Comparison of ENCODE assay signal across 11 mouse cellular contexts in the genomic region with DNA sequence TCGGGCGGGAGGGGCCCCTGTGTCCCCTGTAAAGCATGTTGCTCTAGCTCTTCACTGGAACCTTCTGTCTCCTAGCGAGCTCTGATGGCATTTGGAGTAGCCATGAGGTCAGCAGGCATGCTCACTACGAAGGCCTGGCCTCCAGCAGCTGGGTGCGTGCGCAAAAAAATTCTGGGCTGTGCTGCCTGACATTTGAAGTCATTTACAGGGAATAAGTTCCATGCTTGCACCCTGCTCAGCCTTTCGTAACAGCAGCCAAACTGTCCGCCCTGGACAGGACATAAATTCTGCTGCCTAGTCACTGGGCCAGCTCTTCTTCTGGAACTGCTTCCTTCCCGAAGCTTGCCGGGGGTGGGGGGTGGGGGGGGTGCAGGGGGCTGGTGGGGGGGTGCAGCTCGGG. TPM values are rescaled to one million over a fixed set of nuclear protein-coding genes. Genes with fewer than 3 reads are reported as not detected.
A peak's percentile ranks its signal among the peaks of the same experiment; 100 is the strongest.
DNase-seq lines count a peak whose midpoint lies in the region; ATAC-seq and TF ChIP-seq lines count a peak whose summit lies in the region.
"Had no signal": no experiment of that assay in that cellular context is flagged by ENCODE, and none has a peak within 500 bp of the region (broad histone marks: within the 10 kb centered on the region; RNA-seq: fewer than 3 reads in every experiment).

No protein-coding gene starts in this region.

- peak overlapping the region; percentile 6; the same call in 1 of the 2 replicates for H3K27ac ChIP-seq in hindbrain, embryonic 10.5 days
- no peak overlapping the region for H3K27ac ChIP-seq in hindbrain, embryonic 16.5 days (ENCODE audit: low read depth, low read length)
- 0 out of 2 replicates have a peak overlapping the region, but pooled peaks have one; percentile 34 for H3K27ac ChIP-seq in kidney, adult 2 months (ENCODE audit: insufficient read depth, low read depth, low read length)
- no peak overlapping the region for H3K27ac ChIP-seq in midbrain, postnatal 0 days (ENCODE audit: low read depth, low read length)
- no peak overlapping the region for H3K27ac ChIP-seq in forebrain, embryonic 14.5 days (ENCODE audit: low read depth, low read length)

- H3K9ac ChIP-seq in hindbrain, embryonic 16.5 days (ENCODE audit: low read depth, low read length): no peak overlapping the region
- no peak overlapping the region for H3K9ac ChIP-seq in midbrain, postnatal 0 days (replicated peaks; ENCODE audit: low read length, poor library complexity, severe bottlenecking)
- no peak overlapping the region for H3K9ac ChIP-seq in forebrain, embryonic 14.5 days (ENCODE audit: low read length)

- no peaks in the 10 kb centered on the region for H3K36me3 ChIP-seq in hindbrain, embryonic 10.5 days
- no peaks in the 10 kb centered on the region for H3K36me3 ChIP-seq in hindbrain, embryonic 16.5 days (ENCODE audit: control insufficient read depth, insufficient read depth, low read length)
- no peaks in the 10 kb centered on the region for H3K36me3 ChIP-seq in kidney, adult 2 months (ENCODE audit: control insufficient read depth, insufficient read depth, low read length)
- H3K36me3 ChIP-seq in midbrain, postnatal 0 days (ENCODE audit: insufficient read depth, low read length): no peaks in the 10 kb centered on the region
- no peaks in the 10 kb centered on the region for H3K36me3 ChIP-seq in forebrain, embryonic 14.5 days (ENCODE audit: control insufficient read depth, insufficient read depth, low read length)

- no peaks in the 10 kb centered on the region for H3K27me3 ChIP-seq in hindbrain, embryonic 10.5 days (ENCODE audit: insufficient read depth, poor library complexity, severe bottlenecking)
- H3K27me3 ChIP-seq in hindbrain, embryonic 16.5 days (replicated peaks; ENCODE audit: control insufficient read depth, insufficient read depth, low read length): no peaks in the 10 kb centered on the region
- no peaks in the 10 kb centered on the region for H3K27me3 ChIP-seq in kidney, adult 2 months (replicated peaks; ENCODE audit: control insufficient read depth, insufficient read depth, low read length)
- no peaks in the 10 kb centered on the region for H3K27me3 ChIP-seq in midbrain, postnatal 0 days (ENCODE audit: insufficient read depth, low read length)
- no peaks in the 10 kb centered on the region for H3K27me3 ChIP-seq in forebrain, embryonic 14.5 days (replicated peaks; ENCODE audit: control insufficient read depth, insufficient read depth, low read length)

- no peak overlapping the region for H3K4me2 ChIP-seq in hindbrain, embryonic 16.5 days (ENCODE audit: low read length)
- no peak overlapping the region for H3K4me2 ChIP-seq in midbrain, postnatal 0 days (ENCODE audit: low read depth, low read length, poor library complexity, severe bottlenecking)
- H3K4me2 ChIP-seq in forebrain, embryonic 14.5 days (ENCODE audit: low read length): no peak overlapping the region

- WGBS in hindbrain, embryonic 10.5 days: 72% methylated on average over 11 of the region's 11 CpGs
- 66% methylated on average over 11 of the region's 11 CpGs for WGBS in hindbrain, embryonic 16.5 days
- 20% methylated on average over 11 of the region's 11 CpGs for WGBS in kidney, adult 2 months
- WGBS in midbrain, postnatal 0 days: 66% methylated on average over 11 of the region's 11 CpGs
- WGBS in forebrain, embryonic 14.5 days: 75% methylated on average over 11 of the region's 11 CpGs

- H3K9me3 ChIP-seq in hindbrain, embryonic 10.5 days: no peaks in the 10 kb centered on the region
- H3K9me3 ChIP-seq in hindbrain, embryonic 16.5 days (ENCODE audit: control insufficient read depth, low read length): no peaks in the 10 kb centered on the region
- H3K9me3 ChIP-seq in midbrain, postnatal 0 days (ENCODE audit: low read length): no peaks in the 10 kb centered on the region
- no peaks in the 10 kb centered on the region for H3K9me3 ChIP-seq in forebrain, embryonic 14.5 days (replicated peaks; ENCODE audit: control insufficient read depth, low read length)

- ATAC-seq in hindbrain, embryonic 16.5 days: no peak
- no peak for ATAC-seq in erythroblast, adult 5-6 weeks (replicated peaks; ENCODE audit: low FRiP score, poor library complexity, severe bottlenecking)
- no peak for ATAC-seq in midbrain, postnatal 0 days (ENCODE audit: low FRiP score)
- no peak for ATAC-seq in forebrain, embryonic 14.5 days

- DNase-seq in hindbrain, embryonic 10.5 days (ENCODE audit: low spot score): no peak
- peak; percentile 72 for DNase-seq in adrenal gland, postnatal 10 days
- DNase-seq in kidney, adult 2 months: peak; percentile 74
- DNase-seq in lung, postnatal 10 days: peak; percentile 71
- no peak for DNase-seq in midbrain, postnatal 0 days (ENCODE audit: low spot score)
- no peak for DNase-seq in forebrain, embryonic 14.5 days (ENCODE audit: low spot score)
- DNase-seq: cerebellum, adult 18-20 months; midbrain, embryonic 14.5 days had no signal

- peaks cover 19% of the 10 kb centered on the region; the same call in 1 of the 2 replicates for H3K4me1 ChIP-seq in hindbrain, embryonic 10.5 days (replicated peaks)
- no peaks in the 10 kb centered on the region for H3K4me1 ChIP-seq in hindbrain, embryonic 16.5 days (ENCODE audit: control insufficient read depth, insufficient read depth, low read depth, low read length)
- no peaks in the 10 kb centered on the region for H3K4me1 ChIP-seq in kidney, adult 2 months (ENCODE audit: control insufficient read depth, insufficient read depth, low read length)
- no peaks in the 10 kb centered on the region for H3K4me1 ChIP-seq in midbrain, postnatal 0 days (ENCODE audit: insufficient read depth, low read length)
- no peaks in the 10 kb centered on the region for H3K4me1 ChIP-seq in forebrain, embryonic 14.5 days (ENCODE audit: control insufficient read depth, insufficient read depth, low read length)

- no peak for TF ChIP-seq POLR2A in kidney, adult 2 months (IDR thresholded peaks at IDR 0.05; ENCODE audit: low read depth, low read length)

- no peak overlapping the region for H3K4me3 ChIP-seq in hindbrain, embryonic 10.5 days
- no peak overlapping the region for H3K4me3 ChIP-seq in hindbrain, embryonic 16.5 days (ENCODE audit: low read length)
- H3K4me3 ChIP-seq in kidney, adult 2 months (ENCODE audit: insufficient read depth, low read depth, low read length): no peak overlapping the region
- H3K4me3 ChIP-seq in midbrain, postnatal 0 days (ENCODE audit: low read depth, low read length): no peak overlapping the region
- H3K4me3 ChIP-seq in forebrain, embryonic 14.5 days (ENCODE audit: low read depth, low read length): no peak overlapping the region

- no peak for TF ChIP-seq CTCF in kidney, adult 2 months (conservative IDR thresholded peaks at IDR 0.05; ENCODE audit: insufficient read depth, insufficient read length, low read depth, low read length)
- no peak for TF ChIP-seq CTCF in midbrain, postnatal 0 days (IDR thresholded peaks at IDR 0.05)

RNA-seq across cellular contexts. Expression of a gene that starts 20.0 kb away (rescaled TPM):
- polyA plus RNA-seq in hindbrain, embryonic 10.5 days (2016; fragmentation: Nextera tagmentation; extraction: Ambion mirVana): 224 and 253 TPM in 2 replicates
- polyA plus RNA-seq in hindbrain, embryonic 16.5 days (2015; fragmentation: Nextera tagmentation; extraction: Ambion mirVana): 32.2 and 37.2 TPM in 2 replicates
- 10 to 100 TPM; 18.6 to 19.2 TPM for total RNA-seq in adrenal gland, postnatal 10 days (2021)
- 1.4 and 1.5 TPM in 2 replicates for polyA plus RNA-seq in kidney, adult 2 months (2012; rRNA removed)
- total RNA-seq in erythroblast, adult 5-6 weeks (2015; ENCODE audit: low replicate concordance): 50.9 and 62.5 TPM in 2 replicates
- total RNA-seq in erythroblast, adult 5-6 weeks (2017; ENCODE audit: low replicate concordance): 52.7 and 74.9 TPM in 2 replicates
- 3.0 and 6.3 TPM in 2 replicates for total RNA-seq in midbrain, postnatal 0 days (2014; rRNA removed)
- 10.3 and 14.8 TPM in 2 replicates for polyA plus RNA-seq in midbrain, postnatal 0 days (2015; fragmentation: Nextera tagmentation; extraction: Ambion mirVana)
- polyA plus RNA-seq in forebrain, embryonic 14.5 days (2014; fragmentation: Nextera tagmentation; extraction: Ambion mirVana): 63.5 and 63.8 TPM in 2 replicates

RNA-seq across cellular contexts. Expression of a gene that starts 22.2 kb away (rescaled TPM):
- polyA plus RNA-seq in hindbrain, embryonic 10.5 days (2016; fragmentation: Nextera tagmentation; extraction: Ambion mirVana): 13.3 and 18.0 TPM in 2 replicates
- polyA plus RNA-seq in hindbrain, embryonic 16.5 days (2015; fragmentation: Nextera tagmentation; extraction: Ambion mirVana): 13.2 and 16.5 TPM in 2 replicates
- 10 to 100 TPM in 1 of 2 experiments, 1 to 10 TPM in 1; 9.6 to 11.1 TPM for total RNA-seq in adrenal gland, postnatal 10 days (2021)
- 7.7 and 8.1 TPM in 2 replicates for polyA plus RNA-seq in kidney, adult 2 months (2012; rRNA removed)
- 0.38 and 0.84 TPM in 2 replicates for total RNA-seq in erythroblast, adult 5-6 weeks (2015; ENCODE audit: low replicate concordance)
- total RNA-seq in erythroblast, adult 5-6 weeks (2017; ENCODE audit: low replicate concordance): 3.2 and 6.1 TPM in 2 replicates
- 15.6 and 21.7 TPM in 2 replicates for total RNA-seq in midbrain, postnatal 0 days (2014; rRNA removed)
- 8.9 and 9.3 TPM in 2 replicates for polyA plus RNA-seq in midbrain, postnatal 0 days (2015; fragmentation: Nextera tagmentation; extraction: Ambion mirVana)
- polyA plus RNA-seq in forebrain, embryonic 14.5 days (2014; fragmentation: Nextera tagmentation; extraction: Ambion mirVana): 3.2 and 5.6 TPM in 2 replicates

RNA-seq across cellular contexts. Expression of a gene that starts 27.2 kb away (rescaled TPM):
- polyA plus RNA-seq in hindbrain, embryonic 10.5 days (2016; fragmentation: Nextera tagmentation; extraction: Ambion mirVana): 14.8 and 17.4 TPM in 2 replicates
- polyA plus RNA-seq in hindbrain, embryonic 16.5 days (2015; fragmentation: Nextera tagmentation; extraction: Ambion mirVana): 1.8 and 2.4 TPM in 2 replicates
- total RNA-seq in adrenal gland, postnatal 10 days (2021): 1 to 10 TPM; 5.2 to 6.0 TPM
- 2.0 and 2.5 TPM in 2 replicates for polyA plus RNA-seq in kidney, adult 2 months (2012; rRNA removed)
- 0.58 TPM in 1 of 2 replicates, not detected in the other for total RNA-seq in erythroblast, adult 5-6 weeks (2015; ENCODE audit: low replicate concordance)
- 0.42 TPM in 1 of 2 replicates, not detected in the other for total RNA-seq in erythroblast, adult 5-6 weeks (2017; ENCODE audit: low replicate concordance)
- total RNA-seq in midbrain, postnatal 0 days (2014; rRNA removed): 2.5 and 3.0 TPM in 2 replicates
- 1.2 and 1.8 TPM in 2 replicates for polyA plus RNA-seq in midbrain, postnatal 0 days (2015; fragmentation: Nextera tagmentation; extraction: Ambion mirVana)
- polyA plus RNA-seq in forebrain, embryonic 14.5 days (2014; fragmentation: Nextera tagmentation; extraction: Ambion mirVana): 1.8 and 2.4 TPM in 2 replicates
- total RNA-seq: hematopoietic stem cell, adult 5-6 weeks had no signal

RNA-seq across cellular contexts. Expression of a gene that starts 57.3 kb away (rescaled TPM):
- polyA plus RNA-seq in hindbrain, embryonic 10.5 days (2016; fragmentation: Nextera tagmentation; extraction: Ambion mirVana): 76.8 and 86.1 TPM in 2 replicates
- 85.7 and 88.9 TPM in 2 replicates for polyA plus RNA-seq in hindbrain, embryonic 16.5 days (2015; fragmentation: Nextera tagmentation; extraction: Ambion mirVana)
- 10 to 100 TPM; 51.9 to 55.5 TPM for total RNA-seq in adrenal gland, postnatal 10 days (2021)
- 14.3 TPM in 2 replicates for polyA plus RNA-seq in kidney, adult 2 months (2012; rRNA removed)
- 11.1 and 36.6 TPM in 2 replicates for total RNA-seq in erythroblast, adult 5-6 weeks (2015; ENCODE audit: low replicate concordance)
- 27.7 and 30.8 TPM in 2 replicates for total RNA-seq in erythroblast, adult 5-6 weeks (2017; ENCODE audit: low replicate concordance)
- 51.8 and 57.3 TPM in 2 replicates for total RNA-seq in midbrain, postnatal 0 days (2014; rRNA removed)
- 72.5 and 77.5 TPM in 2 replicates for polyA plus RNA-seq in midbrain, postnatal 0 days (2015; fragmentation: Nextera tagmentation; extraction: Ambion mirVana)
- 86.4 and 95.0 TPM in 2 replicates for polyA plus RNA-seq in forebrain, embryonic 14.5 days (2014; fragmentation: Nextera tagmentation; extraction: Ambion mirVana)

Comparison
In these comparisons a context has a peak if more than half of its experiments do, and no peak if none do; other contexts are left out.
1. H3K27ac ChIP-seq: peak in hindbrain, embryonic 10.5 days (single experiment) and kidney, adult 2 months (single experiment); none in hindbrain, embryonic 16.5 days (single experiment), midbrain, postnatal 0 days (single experiment) and forebrain, embryonic 14.5 days (single experiment).
2. DNase-seq: peak in adrenal gland, postnatal 10 days (single experiment), kidney, adult 2 months (single experiment) and lung, postnatal 10 days (single experiment); none in hindbrain, embryonic 10.5 days (single experiment), midbrain, postnatal 0 days (single experiment) and forebrain, embryonic 14.5 days (single experiment).